Mouse (Mus musculus) hindbrain, postnatal 0 days (tissue): ENCODE measurements around the gene Prcd. TPM values are rescaled to one million over a fixed set of nuclear protein-coding genes. Genes with fewer than 3 reads are reported as not detected.

Source experiments
- ATAC-seq: fragments of 200-750 bp; cut with Nextera tagmentation; 2 replicates; pipeline ENCODE4 v1.8.0; 2017; ENCODE audit warnings: mild to moderate bottlenecking, moderate TSS enrichment, moderate library complexity
- DNase-seq: peaks from one replicate; pipeline ENCODE4 v3.0.0-alpha.2; 2015; ENCODE audit warnings: low spot score
- H3K27ac ChIP-seq: fragments of 300-500 bp; sonication (generic); 2 replicates; pipeline ENCODE4 v1.5.1; 2014; ENCODE audit warnings: mild to moderate bottlenecking
- H3K27me3 ChIP-seq: fragments of 300-500 bp; sonication (generic); 2 replicates; pipeline ENCODE4 v1.6.1; 2014; ENCODE audit warnings: low read length, mixed read lengths; ENCODE audit not compliant: insufficient read depth
- H3K36me3 ChIP-seq: fragments of 300-500 bp; sonication (generic); 2 replicates; pipeline ENCODE4 v1.6.1; 2014; ENCODE audit warnings: low read length, mixed read lengths; ENCODE audit not compliant: insufficient read depth
- H3K4me1 ChIP-seq: fragments of 300-500 bp; sonication (generic); 2 replicates; pipeline ENCODE4 v1.6.1; 2014; ENCODE audit warnings: antibody characterized with exemption, low read length, mixed read lengths; ENCODE audit not compliant: insufficient read depth
- H3K4me2 ChIP-seq: fragments of 300-500 bp; sonication (generic); 2 replicates; pipeline ENCODE4 v1.6.1; 2014; ENCODE audit warnings: low read depth, mild to moderate bottlenecking, low read length, moderate library complexity, mixed read lengths
- H3K4me3 ChIP-seq: fragments of 300-500 bp; sonication (generic); 2 replicates; pipeline ENCODE4 v1.5.1; 2014; ENCODE audit warnings: low read length
- H3K9ac ChIP-seq: fragments of 300-500 bp; sonication (generic); replicated peaks from 2 replicates; pipeline ENCODE4 v1.6.1; 2014; ENCODE audit warnings: mild to moderate bottlenecking, low read length, moderate library complexity, mixed read lengths
- H3K9me3 ChIP-seq: fragments of 300-500 bp; sonication (generic); 2 replicates; pipeline ENCODE4 v1.6.1; 2016; ENCODE audit warnings: low read length, mixed read lengths
- CTCF ChIP-seq: IDR thresholded peaks from 2 replicates; pipeline ENCODE4 v1.5.1; 2016; ENCODE audit warnings: antibody characterized with exemption, control low read depth, low read depth
- WGBS: fragments of 180-500 bp; shearing (Covaris S2); extraction: QIAGEN DNeasy Blood & Tissue Kit; methylation state at CpG from one replicate; pipeline ENCODE4 v1.1.7; 2014; 5-methylcytosine and 5-hydroxymethylcytosine counted together
- polyA plus RNA-seq: library from polyadenylated mRNA; unstranded; fragments of >200 nt; fragmentation: Nextera tagmentation; extraction: Ambion mirVana; gene quantifications from 2 replicates; pipeline ENCODE4 v1.2.1, GENCODE M21; 2015
- total RNA-seq: library from RNA; depleted of rRNA; stranded (reverse); fragments of >200 nt; gene quantifications from 2 replicates; pipeline ENCODE4 v1.2.3, GENCODE M21; 2014; rRNA removed

Prcd gene
- total and polyA plus RNA-seq, 2 experiments from 2014 or later, result 1.2 to 5.3 TPM

GRCm38 (mm10) chr11:116706363-116706762 is 53.0 kb downstream of the Prcd start:
- Histone ChIP-seq H3K4me1 (no peaks in the 10 kb centered on the region), H3K4me3 (no peak overlapping the region), H3K27me3 (no peaks in the 10 kb centered on the region), H3K27ac (no peak overlapping the region), H3K9me3 (no peaks in the 10 kb centered on the region), H3K4me2 (no peak overlapping the region), H3K36me3 (no peaks in the 10 kb centered on the region), H3K9ac (no peak overlapping the region)
- 67% methylated on average over 7 of the region's 7 CpGs for WGBS
- TF ChIP-seq CTCF, result no peak
- ATAC-seq (no peak), DNase-seq (no peak)

GRCm38 (mm10) chr11:116710171-116710570 is 56.8 kb downstream of the Prcd start:
- no peak for ATAC-seq
- DNase-seq, result peak; percentile 42
- H3K36me3 ChIP-seq, result no peaks in the 10 kb centered on the region
- no peaks in the 10 kb centered on the region for H3K4me1 ChIP-seq
- TF ChIP-seq CTCF, result no peak
- no peak overlapping the region for H3K4me2 ChIP-seq
- H3K9ac ChIP-seq, result no peak overlapping the region
- 46% methylated on average over 10 of the region's 10 CpGs for WGBS
- no peaks in the 10 kb centered on the region for H3K9me3 ChIP-seq
- no peak overlapping the region for H3K4me3 ChIP-seq
- no peak overlapping the region for H3K27ac ChIP-seq
- no peaks in the 10 kb centered on the region for H3K27me3 ChIP-seq

GRCm38 (mm10) chr11:116710793-116711192 is 57.5 kb downstream of the Prcd start:
- Histone ChIP-seq H3K36me3 (no peaks in the 10 kb centered on the region), H3K9ac (no peak overlapping the region), H3K9me3 (no peaks in the 10 kb centered on the region), H3K4me3 (no peak overlapping the region), H3K4me1 (no peaks in the 10 kb centered on the region), H3K4me2 (no peak overlapping the region), H3K27ac (no peak overlapping the region), H3K27me3 (no peaks in the 10 kb centered on the region)
- 90% methylated on average over 10 of the region's 10 CpGs for WGBS
- no peak for TF ChIP-seq CTCF
- ATAC-seq (no peak), DNase-seq (no peak)

DNA sequence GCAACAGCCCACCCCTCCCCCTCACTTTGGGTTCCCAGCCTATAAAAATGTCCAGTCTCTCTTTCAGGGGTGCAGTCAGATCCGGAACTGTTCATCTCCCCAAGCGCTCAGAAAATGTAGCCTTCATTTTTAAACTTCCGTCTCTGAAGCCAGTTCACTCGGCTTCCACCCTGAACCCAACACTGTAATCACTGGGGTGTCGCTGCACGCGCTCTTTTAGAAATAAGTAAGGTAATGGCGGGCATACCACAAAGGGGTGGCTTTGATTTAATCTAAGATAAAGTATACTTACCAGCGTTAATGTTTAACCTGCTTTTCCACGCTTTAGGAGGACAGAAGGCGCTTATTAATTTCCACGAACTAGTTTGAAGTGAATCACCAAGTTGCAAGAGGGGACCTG is 60.7 kb downstream of the Prcd start:
- no peaks in the 10 kb centered on the region for H3K4me1 ChIP-seq
- H3K27me3 ChIP-seq, result no peaks in the 10 kb centered on the region
- no peaks in the 10 kb centered on the region for H3K36me3 ChIP-seq
- H3K4me2 ChIP-seq, result no peak overlapping the region
- DNase-seq, result no peak
- no peak for TF ChIP-seq CTCF
- ATAC-seq, result no peak
- WGBS, result 95% methylated on average over 12 of the region's 12 CpGs
- H3K9ac ChIP-seq, result no peak overlapping the region
- no peak overlapping the region for H3K4me3 ChIP-seq
- no peak overlapping the region for H3K27ac ChIP-seq
- no peaks in the 10 kb centered on the region for H3K9me3 ChIP-seq

Other genes with a start within 250 kb of the Prcd start
- gene Rnf157, start 240.5 kb upstream of the Prcd start, total RNA-seq, result 108 and 117 TPM in 2 replicates
- 53.0 and 60.5 TPM in 2 replicates for gene Rnf157, start 240.5 kb upstream of the Prcd start, polyA plus RNA-seq
- gene Ubald2, start 219.4 kb upstream of the Prcd start, total RNA-seq, result 67.9 and 102 TPM in 2 replicates
- 39.3 and 41.7 TPM in 2 replicates for gene Ubald2, start 219.4 kb upstream of the Prcd start, polyA plus RNA-seq
- not detected in 2 replicates for gene Qrich2, start 187.3 kb upstream of the Prcd start, total RNA-seq
- gene Qrich2, start 187.3 kb upstream of the Prcd start, polyA plus RNA-seq, result 0.30 and 0.31 TPM in 2 replicates
- gene Prpsap1, start 159.3 kb upstream of the Prcd start, total RNA-seq, result 99.7 and 105 TPM in 2 replicates
- 148 and 150 TPM in 2 replicates for gene Prpsap1, start 159.3 kb upstream of the Prcd start, polyA plus RNA-seq
- 25.5 and 29.7 TPM in 2 replicates for gene Sphk1, start 122.6 kb upstream of the Prcd start, total RNA-seq
- 17.9 and 20.4 TPM in 2 replicates for gene Sphk1, start 122.6 kb upstream of the Prcd start, polyA plus RNA-seq
- 101 and 112 TPM in 2 replicates for gene Ube2o, start 72.1 kb upstream of the Prcd start, total RNA-seq
- 31.3 and 31.9 TPM in 2 replicates for gene Ube2o, start 72.1 kb upstream of the Prcd start, polyA plus RNA-seq
- 0.68 TPM in 1 of 2 replicates, not detected in the other for gene Aanat, start 67.1 kb upstream of the Prcd start, total RNA-seq
- 0.46 and 0.81 TPM in 2 replicates for gene Aanat, start 67.1 kb upstream of the Prcd start, polyA plus RNA-seq
- 3.8 and 4.0 TPM in 2 replicates for gene Rhbdf2, start 26.5 kb upstream of the Prcd start, total RNA-seq
- 1.1 and 1.6 TPM in 2 replicates for gene Rhbdf2, start 26.5 kb upstream of the Prcd start, polyA plus RNA-seq
- gene Cygb, start 779 bp downstream of the Prcd start, total RNA-seq, result 48.4 and 54.7 TPM in 2 replicates
- 46.0 and 48.1 TPM in 2 replicates for gene Cygb, start 779 bp downstream of the Prcd start, polyA plus RNA-seq
- gene St6galnac1, start 122.0 kb downstream of the Prcd start, total RNA-seq, result not detected in 2 replicates
- gene St6galnac1, start 122.0 kb downstream of the Prcd start, polyA plus RNA-seq, result not detected in 2 replicates
- gene Mxra7, start 174.5 kb downstream of the Prcd start, total RNA-seq, result 36.6 and 38.3 TPM in 2 replicates
- gene Mxra7, start 174.5 kb downstream of the Prcd start, polyA plus RNA-seq, result 41.9 and 50.2 TPM in 2 replicates
- 30.1 and 43.2 TPM in 2 replicates for gene Mettl23, start 189.7 kb downstream of the Prcd start, total RNA-seq
- 50.8 and 54.4 TPM in 2 replicates for gene Mettl23, start 189.7 kb downstream of the Prcd start, polyA plus RNA-seq
- gene Jmjd6, start 189.9 kb downstream of the Prcd start, total RNA-seq, result 31.9 and 37.5 TPM in 2 replicates
- gene Jmjd6, start 189.9 kb downstream of the Prcd start, polyA plus RNA-seq, result 48.1 and 48.6 TPM in 2 replicates
- gene Mfsd11, start 198.9 kb downstream of the Prcd start, total RNA-seq, result 38.7 and 45.6 TPM in 2 replicates
- gene Mfsd11, start 198.9 kb downstream of the Prcd start, polyA plus RNA-seq, result 56.8 and 62.8 TPM in 2 replicates
- 228 and 253 TPM in 2 replicates for gene Srsf2, start 199.6 kb downstream of the Prcd start, total RNA-seq
- gene Srsf2, start 199.6 kb downstream of the Prcd start, polyA plus RNA-seq, result 454 and 491 TPM in 2 replicates